Comparison of ENCODE assay signal across 33 mouse cellular contexts in the genomic region with DNA sequence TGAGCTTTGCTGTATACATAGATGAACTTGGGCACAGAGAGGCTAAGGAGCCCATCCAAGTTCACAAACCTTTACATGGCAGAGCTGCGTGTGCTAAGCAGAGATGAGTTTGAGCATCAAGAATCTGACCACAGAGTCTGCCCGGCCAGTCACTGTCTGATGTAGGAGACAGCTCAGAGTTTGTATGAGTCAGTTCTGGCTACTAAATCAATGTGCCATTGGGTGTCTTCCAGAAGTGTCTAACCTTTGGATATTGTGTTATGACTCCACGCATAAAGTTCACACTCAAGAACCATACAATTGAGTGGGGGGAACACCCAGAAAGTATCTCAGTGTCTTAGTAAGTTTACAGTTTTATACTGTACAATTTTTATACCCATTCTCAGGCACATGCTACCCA. TPM values are rescaled to one million over a fixed set of nuclear protein-coding genes. Genes with fewer than 3 reads are reported as not detected.
"Had no signal": no experiment of that assay in that cellular context is flagged by ENCODE, and none has a peak within 500 bp of the region (broad histone marks: within the 10 kb centered on the region; RNA-seq: fewer than 3 reads in every experiment).

No protein-coding gene starts in this region.

- ATAC-seq: forebrain, embryonic 13.5 days; forebrain, embryonic 14.5 days; forebrain, embryonic 15.5 days; forebrain, embryonic 16.5 days; forebrain, postnatal 0 days had no signal

- H3K4me3 ChIP-seq: embryonic facial prominence, embryonic 10.5 days; embryonic facial prominence, embryonic 12.5 days; embryonic facial prominence, embryonic 13.5 days; embryonic facial prominence, embryonic 15.5 days; erythroblast, embryonic 14.5 days; forebrain, embryonic 10.5 days; forebrain, embryonic 12.5 days; forebrain, embryonic 13.5 days; forebrain, embryonic 15.5 days; gastrocnemius, adult 2 months; heart, adult 2 months had no signal

- H3K36me3 ChIP-seq: embryonic facial prominence, embryonic 10.5 days; embryonic facial prominence, embryonic 12.5 days; embryonic facial prominence, embryonic 13.5 days; embryonic facial prominence, embryonic 15.5 days; forebrain, embryonic 10.5 days; forebrain, embryonic 12.5 days; forebrain, embryonic 15.5 days had no signal

- H3K9me3 ChIP-seq: embryonic facial prominence, embryonic 10.5 days; embryonic facial prominence, embryonic 12.5 days; embryonic facial prominence, embryonic 13.5 days; embryonic facial prominence, embryonic 15.5 days; forebrain, embryonic 10.5 days; forebrain, embryonic 12.5 days; forebrain, embryonic 13.5 days; forebrain, embryonic 15.5 days had no signal

- H3K4me2 ChIP-seq: embryonic facial prominence, embryonic 12.5 days; embryonic facial prominence, embryonic 13.5 days; embryonic facial prominence, embryonic 15.5 days; forebrain, embryonic 12.5 days; forebrain, embryonic 13.5 days; forebrain, embryonic 15.5 days had no signal

- DNase-seq: cerebellum, adult 9-11 months; cerebellum, postnatal 10 days; cerebellum, postnatal 14 days; cerebellum, postnatal 25 days; cerebellum, postnatal 36 days; embryo, embryonic 11 days; forebrain, postnatal 0 days; gastrocnemius, adult 2 months; gastrocnemius, postnatal 10 days; gastrocnemius, postnatal 14 days; gastrocnemius, postnatal 25 days; gastrocnemius, postnatal 36 days; heart, adult 11 months; heart, adult 18-20 months; heart, adult 2 months had no signal

- H3K9ac ChIP-seq: embryonic facial prominence, embryonic 12.5 days; embryonic facial prominence, embryonic 13.5 days; embryonic facial prominence, embryonic 15.5 days; forebrain, embryonic 12.5 days; forebrain, embryonic 13.5 days; forebrain, embryonic 15.5 days; forebrain, postnatal 0 days had no signal

- H3K4me1 ChIP-seq: embryonic facial prominence, embryonic 12.5 days had no signal

- H3K27ac ChIP-seq: embryonic facial prominence, embryonic 10.5 days; embryonic facial prominence, embryonic 12.5 days; embryonic facial prominence, embryonic 13.5 days; embryonic facial prominence, embryonic 15.5 days; forebrain, embryonic 10.5 days; forebrain, embryonic 12.5 days; forebrain, embryonic 13.5 days; forebrain, embryonic 15.5 days; gastrocnemius, adult 2 months; heart, adult 2 months had no signal

RNA-seq across cellular contexts. Expression of gene Olig1, which starts 8.7 kb away (rescaled TPM):
- total RNA-seq: common myeloid progenitor, adult 5-6 weeks; gastrocnemius, adult 18-20 months; gastrocnemius, adult 2 months; gastrocnemius, adult 8-10 months; gastrocnemius, postnatal 14 days; gastrocnemius, postnatal 25 days; gastrocnemius, postnatal 36 days; granulocyte monocyte progenitor cell, adult 5-6 weeks; heart, adult 2 months; heart, adult 8-10 months had no signal
- polyA plus RNA-seq: erythroblast, embryonic 14.5 days had no signal

RNA-seq across cellular contexts. Expression of gene Olig2, which starts 35.6 kb away (rescaled TPM):
- total RNA-seq: common myeloid progenitor, adult 5-6 weeks; gastrocnemius, adult 18-20 months; gastrocnemius, adult 2 months; gastrocnemius, adult 8-10 months; gastrocnemius, postnatal 10 days; gastrocnemius, postnatal 14 days; gastrocnemius, postnatal 25 days; gastrocnemius, postnatal 36 days; gastrocnemius, postnatal 4 days; granulocyte monocyte progenitor cell, adult 5-6 weeks; heart, adult 18-20 months; heart, adult 2 months; heart, adult 8-10 months had no signal
- polyA plus RNA-seq: erythroblast, embryonic 14.5 days; gonadal fat pad, adult 2 months; heart, adult 2 months had no signal
